Mouse (Mus musculus): ENCODE measurements around the gene Rbsn.

Gene Rbsn

DNA sequence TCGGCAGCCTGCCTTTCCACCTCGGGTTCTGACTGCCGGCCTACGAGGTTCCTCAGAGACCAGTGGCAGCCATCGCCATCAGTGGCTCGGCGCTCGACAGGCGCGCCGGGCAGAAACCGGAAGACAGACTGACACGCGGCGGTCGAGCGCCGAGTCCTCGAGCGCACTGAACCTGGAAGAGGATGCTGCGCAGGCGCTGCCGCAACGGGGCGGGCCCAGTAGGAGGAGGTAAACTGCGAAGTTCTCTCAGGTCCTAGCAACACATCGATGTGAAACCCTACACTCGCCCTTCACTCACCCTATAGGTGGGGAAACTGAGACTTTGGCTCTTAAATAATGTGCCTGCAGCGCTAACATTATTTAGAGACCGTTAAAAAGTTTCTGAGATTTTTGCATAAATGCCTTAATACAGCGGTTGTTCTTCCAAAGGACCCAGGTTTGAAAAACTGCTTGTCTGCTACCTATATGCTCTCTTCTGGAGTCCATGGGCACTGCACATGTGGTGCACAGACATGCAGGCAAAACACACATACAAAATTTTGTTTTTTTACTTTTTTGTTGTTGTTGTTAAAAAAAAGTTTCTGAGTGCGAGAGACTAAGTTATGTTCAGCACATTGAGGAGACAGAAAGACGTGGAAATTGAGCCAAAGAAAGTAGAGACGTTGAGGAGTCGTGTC lies at the start of gene Rbsn:
TSS of gene Rbsn (minus strand) at position 153 of the 677 bp plus-strand sequence.
- peak; percentile 75 for DNase-seq (ENCODE audit: low spot score)

DNA sequence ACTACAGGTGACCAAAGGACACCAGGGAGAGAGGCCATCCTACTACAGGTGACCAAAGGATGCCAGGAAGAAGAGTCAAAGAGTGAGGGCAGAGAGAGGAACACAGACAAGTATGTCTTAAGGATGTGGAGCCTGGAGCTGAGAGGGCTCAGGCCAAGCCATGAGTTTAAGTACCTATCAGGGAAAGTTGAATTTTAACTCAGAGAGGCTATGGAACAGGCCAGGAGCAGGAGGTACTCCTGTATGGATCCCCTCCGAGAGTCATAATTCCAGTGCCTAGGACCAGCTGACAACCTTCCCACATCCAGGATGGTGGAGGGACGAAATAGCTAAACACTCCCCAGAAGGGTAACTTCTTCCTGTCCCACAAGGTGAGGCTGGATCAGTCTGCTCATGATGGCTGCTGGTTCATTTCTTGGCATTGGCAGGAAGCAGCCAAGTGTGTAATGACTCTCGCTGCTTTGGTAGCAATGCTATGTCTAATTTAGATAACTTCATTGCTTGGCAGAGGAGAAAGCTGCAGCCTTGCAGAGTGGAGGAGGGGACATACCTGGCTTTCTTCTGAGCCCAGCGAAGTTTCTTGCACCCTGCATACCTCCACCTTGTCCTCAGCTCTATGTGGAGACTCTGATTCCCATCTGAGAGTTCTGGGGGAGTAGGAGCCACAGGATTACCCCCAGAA lies 46.6 kb upstream of the Rbsn start:
- no peak for DNase-seq (ENCODE audit: low spot score)

DNA sequence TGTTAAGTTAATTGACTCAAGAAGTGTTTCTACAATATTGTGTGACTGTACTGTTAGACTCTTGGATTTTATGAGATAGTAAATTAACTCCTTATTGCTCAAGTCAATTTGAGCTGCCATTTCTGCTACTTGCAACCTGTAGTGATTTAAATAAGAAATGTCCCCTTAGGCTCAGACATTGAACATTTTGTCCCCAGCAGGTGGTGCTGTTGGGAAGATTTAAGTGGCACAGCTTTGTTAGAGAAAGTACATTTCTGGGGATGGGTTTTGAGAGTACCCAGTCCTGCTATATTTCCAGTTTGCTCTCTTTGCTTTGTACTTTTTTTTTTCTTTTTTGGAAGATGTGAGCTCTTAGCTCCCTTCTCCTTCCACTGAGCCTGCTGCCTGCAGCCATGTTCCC lies 40.6 kb upstream of the Rbsn start:
- no peak for DNase-seq (ENCODE audit: low spot score)

DNA sequence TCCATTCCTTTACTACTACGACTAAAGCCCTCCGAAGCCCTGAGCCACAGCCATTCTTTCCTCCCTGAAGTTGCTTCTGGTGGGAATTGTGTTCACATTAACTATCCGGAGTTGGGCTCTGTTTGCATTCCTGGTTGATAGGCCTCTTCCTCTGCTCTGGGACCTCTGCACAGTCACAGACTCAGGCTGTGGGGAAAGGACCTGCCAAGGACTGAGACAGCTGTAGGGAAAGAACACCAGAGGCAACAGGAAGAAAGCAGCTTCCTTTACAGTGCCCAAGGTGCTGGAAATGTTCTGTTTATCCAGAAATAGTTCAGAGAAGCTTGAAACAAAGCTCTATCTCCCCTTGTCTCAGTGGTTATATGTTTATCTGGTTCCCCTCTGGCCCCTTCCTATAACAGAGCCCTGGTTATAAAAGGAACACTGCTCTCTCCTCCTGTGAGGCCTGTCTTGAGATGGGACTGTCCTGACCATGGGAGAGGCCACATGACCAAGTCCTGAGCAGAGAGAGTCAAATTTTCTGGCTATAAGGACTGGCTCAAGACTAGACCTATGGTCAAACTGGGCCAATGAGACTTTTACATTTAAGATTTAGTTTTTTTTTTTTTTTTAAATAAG lies 38.6 kb upstream of the Rbsn start:
- no peak for DNase-seq (ENCODE audit: low spot score)

GRCm38 (mm10) chr6:92247215-92247919 lies 32.6 kb upstream of the Rbsn start:
- DNase-seq (ENCODE audit: low spot score), result no peak

- DNase-seq (ENCODE audit: low spot score), result no peak
These were observed 31.6 kb upstream of the Rbsn start for GRCm38 (mm10) chr6:92246335-92246734.

DNA sequence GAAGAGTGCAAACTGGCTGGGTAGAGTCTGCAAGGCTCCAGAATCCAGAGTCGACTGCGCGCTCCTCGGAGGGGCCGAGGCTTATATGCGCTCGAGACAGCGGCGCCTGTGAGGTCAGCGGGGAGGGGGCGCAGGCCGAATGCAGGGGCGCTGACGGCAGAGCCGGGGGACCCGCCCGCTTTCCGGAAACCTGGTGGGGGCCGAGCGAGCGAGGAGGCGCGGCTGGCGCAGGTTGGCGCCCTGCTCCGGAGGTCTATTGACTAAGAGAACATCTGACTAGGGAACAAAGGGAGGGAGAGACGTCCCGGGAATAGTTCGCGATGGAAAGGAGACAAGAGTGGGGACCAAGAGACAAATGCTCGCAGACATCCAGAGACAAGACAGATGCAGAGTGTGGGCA lies 29.9 kb upstream of the Rbsn start, which contains the start of gene Trh:
TSS of gene Trh (minus strand) at position 60 of the 400 bp plus-strand sequence.
- DNase-seq (ENCODE audit: low spot score), result no peak

- peak; percentile 4 for DNase-seq (ENCODE audit: low spot score)
These were observed 26.6 kb upstream of the Rbsn start for GRCm38 (mm10) chr6:92241178-92241906.

DNA sequence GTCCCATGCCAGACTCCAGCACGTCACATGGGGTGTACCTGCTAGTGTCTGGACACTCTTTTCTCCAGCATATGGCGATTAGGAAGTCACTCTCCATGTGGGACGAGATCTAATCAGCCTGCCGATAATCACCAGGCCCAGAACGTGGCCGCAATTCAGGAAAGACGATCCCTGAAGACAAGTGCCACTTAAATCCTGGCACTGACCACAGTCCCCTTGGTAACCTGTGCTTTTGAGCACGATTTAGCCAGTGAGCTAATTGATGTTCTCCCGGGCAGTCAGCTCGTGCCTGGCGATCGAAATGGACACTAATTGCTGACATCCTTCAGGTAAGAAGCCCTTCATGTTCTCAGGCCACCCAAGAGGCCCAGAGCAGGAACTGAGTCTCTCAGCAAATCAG lies 20.3 kb upstream of the Rbsn start:
- no peak for DNase-seq (ENCODE audit: low spot score)

DNA sequence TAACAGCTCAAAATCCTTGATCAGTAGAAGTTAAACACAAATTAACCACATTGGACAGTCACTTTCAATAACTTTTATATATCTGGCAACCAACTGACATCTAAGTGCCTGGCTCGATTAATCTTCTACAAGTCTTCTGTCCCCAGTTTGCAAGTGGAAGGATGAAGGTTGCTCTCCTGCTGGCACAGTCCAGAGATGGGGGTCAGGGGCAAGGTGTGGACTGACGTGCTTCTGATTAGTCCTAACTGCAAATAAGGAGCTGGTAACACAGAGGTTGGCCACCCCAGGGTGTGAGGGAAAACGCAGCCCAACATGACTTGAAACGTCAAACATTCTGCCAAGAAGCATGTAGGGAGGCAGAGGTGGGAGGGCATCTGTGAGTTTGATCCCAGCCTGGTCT lies 17.0 kb upstream of the Rbsn start:
- no peak for DNase-seq (ENCODE audit: low spot score)

DNA sequence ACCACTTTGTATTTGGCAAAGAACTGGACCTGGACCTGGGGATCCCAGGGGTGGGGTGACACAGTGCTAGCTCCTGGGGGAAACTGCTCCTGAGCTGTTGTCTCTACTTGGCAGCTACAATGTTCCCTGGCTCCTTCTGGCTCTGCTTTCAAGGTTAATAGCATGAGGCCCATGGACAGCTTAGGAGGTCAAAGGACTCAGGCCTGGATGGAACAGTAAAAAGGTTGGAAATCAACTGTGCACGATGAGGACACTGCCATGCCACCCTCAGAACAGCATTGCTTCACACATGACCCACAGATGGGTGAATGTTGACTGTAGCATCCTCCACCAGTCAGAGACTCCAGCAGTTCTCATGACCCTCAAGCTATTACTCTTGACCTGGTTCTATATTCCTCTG lies 16.6 kb upstream of the Rbsn start:
- no peak for DNase-seq (ENCODE audit: low spot score)

GRCm38 (mm10) chr6:92229586-92229985 lies 14.9 kb upstream of the Rbsn start:
- DNase-seq (ENCODE audit: low spot score), result no peak

GRCm38 (mm10) chr6:92229103-92229502 lies 14.4 kb upstream of the Rbsn start:
- DNase-seq (ENCODE audit: low spot score), result no peak

- peak; percentile 7 for DNase-seq (ENCODE audit: low spot score)
These were observed 10.3 kb upstream of the Rbsn start for GRCm38 (mm10) chr6:92224981-92225380.

DNA sequence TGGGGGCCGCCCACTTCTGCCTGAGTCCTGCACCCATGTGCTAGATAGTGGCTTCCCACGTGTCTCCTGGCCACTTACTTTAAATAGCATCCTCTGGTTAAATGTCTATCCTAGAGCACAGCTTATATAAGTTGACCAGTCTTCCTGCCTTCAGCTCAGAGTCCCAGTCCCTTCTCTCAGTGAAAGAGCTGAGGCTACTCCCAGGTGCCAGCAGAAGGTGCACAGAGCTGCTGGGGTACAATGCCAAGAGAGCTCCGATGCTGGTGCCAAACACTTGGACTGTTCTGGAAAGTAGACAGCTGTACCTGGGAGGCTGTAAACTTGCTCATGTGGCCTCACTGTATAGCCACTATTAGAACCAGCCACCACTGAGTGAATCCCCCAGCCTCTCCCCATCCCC lies 7.3 kb upstream of the Rbsn start:
- DNase-seq (ENCODE audit: low spot score), result no peak

GRCm38 (mm10) chr6:92221604-92222003 lies 6.9 kb upstream of the Rbsn start:
- DNase-seq (ENCODE audit: low spot score), result no peak

- peak; percentile 38 for DNase-seq (ENCODE audit: low spot score)
These were observed 4.7 kb upstream of the Rbsn start for GRCm38 (mm10) chr6:92219445-92219844.

- no peak for DNase-seq (ENCODE audit: low spot score)
These were observed 511 bp downstream of the Rbsn start for GRCm38 (mm10) chr6:92214055-92214772.

DNA sequence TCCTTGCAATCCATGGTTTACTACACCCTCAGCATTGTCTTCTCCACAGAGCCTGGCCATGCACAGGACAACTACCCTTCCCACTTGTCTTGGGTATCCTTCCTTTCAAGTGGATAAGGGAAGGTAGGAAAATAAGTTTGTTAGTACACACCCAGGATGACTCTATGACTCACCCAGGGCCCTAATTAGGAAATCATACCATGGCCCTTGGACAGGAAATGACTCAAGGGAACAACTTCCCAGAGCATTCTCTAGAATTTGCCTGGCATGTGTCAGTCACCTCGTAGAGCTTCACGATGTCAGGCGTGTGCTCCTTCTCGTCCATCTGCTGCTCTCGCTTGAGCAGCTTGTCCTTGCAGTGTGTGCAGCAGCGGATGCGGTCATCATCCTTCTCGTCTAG lies 15.3 kb downstream of the Rbsn start:
- DNase-seq (ENCODE audit: low spot score), result no peak

DNA sequence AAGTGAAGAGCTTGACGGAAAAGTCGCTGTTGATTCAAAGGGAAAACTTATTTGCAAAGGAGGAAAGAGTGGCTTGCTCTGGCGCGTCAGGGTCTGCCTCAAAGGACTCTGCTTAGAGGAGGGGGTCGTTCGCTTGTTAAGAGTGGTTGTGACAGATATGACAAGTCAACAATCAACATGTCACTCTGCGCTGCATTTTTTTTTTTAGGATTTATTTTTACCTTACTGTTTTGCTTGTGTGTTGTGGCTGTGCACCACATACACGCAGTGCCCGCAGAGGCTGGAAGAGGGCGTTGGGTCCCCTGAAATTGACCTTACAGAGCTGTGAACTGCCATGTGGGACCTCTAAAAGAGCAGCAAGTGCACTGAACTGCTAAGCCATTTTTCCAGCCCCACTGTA lies 30.5 kb downstream of the Rbsn start:
- DNase-seq (ENCODE audit: low spot score), result no peak

DNA sequence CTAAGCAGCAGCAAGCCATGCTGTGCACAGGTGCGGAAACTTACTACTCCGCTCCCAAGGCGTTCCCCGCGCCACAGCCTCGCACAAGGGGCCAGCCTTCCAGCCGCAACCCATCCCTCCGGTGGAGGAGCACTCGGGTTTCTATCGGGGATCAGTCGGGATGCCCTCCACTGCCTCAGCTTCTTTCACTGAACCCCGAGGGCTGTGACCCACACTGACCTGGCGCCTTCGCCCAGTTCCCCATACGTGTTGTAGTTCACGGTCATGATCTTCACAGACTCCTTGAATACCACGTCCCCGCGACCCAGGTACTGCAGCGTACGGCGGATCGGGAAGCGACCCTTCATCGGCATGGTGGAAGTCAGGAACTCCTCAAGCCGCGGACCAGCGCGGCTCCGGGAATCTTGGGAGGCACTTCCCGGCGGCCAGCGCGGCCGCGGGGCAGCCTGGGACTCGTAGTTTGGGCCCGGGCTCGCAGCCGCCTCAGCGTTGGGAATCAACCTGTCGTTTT lies 31.0 kb downstream of the Rbsn start, which contains the start of gene Mrps25:
TSS of gene Mrps25 (minus strand) at position 413 of the 511 bp plus-strand sequence.
- peak; percentile 57 for DNase-seq (ENCODE audit: low spot score)

Data from ovary, postnatal 14 days (tissue).